Mouse (Mus musculus) ES-E14 (cell line): ENCODE measurements at regions not wholly inside any gene's neighbourhood (a gene's known extent, or its start where the extent isn't known, plus 50 kb on each side); places are given as distances from the start of the nearest gene placed in this dataset.

Experiments
- CHD2 ChIP-seq: IDR thresholded peaks from 2 replicates; pipeline ENCODE4 v1.6.1; 2014; ENCODE audit warnings: mild to moderate bottlenecking, low read depth, low read length, inconsistent platforms
- HCFC1 ChIP-seq: IDR thresholded peaks from 2 replicates; pipeline ENCODE4 v1.6.1; 2012; ENCODE audit warnings: low read length, inconsistent platforms, borderline replicate concordance; ENCODE audit not compliant: insufficient read depth
- MAFK ChIP-seq: IDR thresholded peaks from 2 replicates; pipeline ENCODE4 v1.6.1; 2014; ENCODE audit warnings: mild to moderate bottlenecking, low read depth, low read length, inconsistent platforms; ENCODE audit not compliant: insufficient read depth
- ZC3H11A ChIP-seq: IDR thresholded peaks from 2 replicates; pipeline ENCODE4 v1.6.1; 2012; ENCODE audit warnings: low read depth, mild to moderate bottlenecking, inconsistent platforms, low read length, borderline replicate concordance

DNA sequence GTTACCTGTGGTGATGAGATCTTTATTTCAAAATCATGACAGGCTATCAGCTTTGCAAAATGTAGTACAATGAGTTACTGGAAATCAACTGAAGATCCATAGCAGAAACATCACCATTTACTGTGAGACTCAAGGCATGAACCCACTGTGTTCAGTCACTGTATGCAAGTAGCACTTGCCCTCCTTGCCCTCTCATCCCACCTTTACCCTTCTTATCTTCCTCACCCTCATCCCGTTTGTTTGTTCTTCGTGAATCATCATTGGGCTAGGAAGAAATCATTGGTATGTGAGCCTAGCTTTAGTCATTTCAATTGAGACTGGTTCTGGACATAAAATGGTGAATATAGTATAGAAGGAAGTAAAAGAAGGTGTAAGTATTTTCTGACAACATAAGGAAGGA, 223.6 kb downstream of the Gm5447 start:
- TF ChIP-seq MAFK (no peak), CHD2 (no peak), ZC3H11A (no peak), HCFC1 (no peak)
